Mouse (Mus musculus) cortical plate, adult 2 months (tissue): ENCODE data around the gene Adamts3. TPM values are rescaled to one million over a fixed set of nuclear protein-coding genes. Genes with fewer than 3 reads are reported as not detected.

Experiments used
- H3K27ac ChIP-seq: fragments of 200-500 bp; 2 replicates; pipeline ENCODE4 v1.5.1; 2012; ENCODE audit warnings: low read length, control low read depth, inconsistent platforms; ENCODE audit not compliant: insufficient read depth
- H3K4me1 ChIP-seq: fragments of 200-500 bp; 2 replicates; pipeline ENCODE4 v1.6.1; 2011; ENCODE audit warnings: low read length; ENCODE audit not compliant: control insufficient read depth, insufficient read depth
- H3K4me3 ChIP-seq: fragments of 200-500 bp; 2 replicates; pipeline ENCODE4 v1.5.1; 2011; ENCODE audit warnings: mild to moderate bottlenecking, low read length, control low read depth; ENCODE audit not compliant: insufficient read depth
- CTCF ChIP-seq: fragments of 200-500 bp; IDR thresholded peaks from 2 replicates; pipeline ENCODE4 v1.5.1; 2011; ENCODE audit warnings: mild to moderate bottlenecking, control low read depth, low read length; ENCODE audit not compliant: insufficient read depth; ENCODE audit errors: extremely low read depth
- POLR2A ChIP-seq: fragments of 200-500 bp; IDR thresholded peaks from 2 replicates; pipeline ENCODE4 v1.6.1; 2011; ENCODE audit warnings: mild to moderate bottlenecking, low read length, control low read depth; ENCODE audit not compliant: insufficient read depth; ENCODE audit errors: extremely low read depth
- polyA plus RNA-seq: library from polyadenylated mRNA; depleted of rRNA; stranded (reverse); fragments of >200 nt; gene quantifications from 2 replicates; pipeline ENCODE4 v1.2.3, GENCODE M21; 2012

Gene Adamts3
- polyA plus RNA-seq, 1 experiment = 8.7 TPM

- Histone ChIP-seq H3K4me1 (no peaks in the 10 kb centered on the region), H3K4me3 (no peak overlapping the region), H3K27ac (no peak overlapping the region)
- no peak for TF ChIP-seq CTCF
- TF ChIP-seq POLR2A = no peak
These were observed 112.3 kb downstream of the Adamts3 start for GRCm38 (mm10) chr5:89770655-89771355.

GRCm38 (mm10) chr5:89763189-89764187 is 119.6 kb downstream of the Adamts3 start:
- Histone ChIP-seq H3K4me3 (no peak overlapping the region), H3K4me1 (no peaks in the 10 kb centered on the region), H3K27ac (no peak overlapping the region)
- TF ChIP-seq POLR2A = no peak
- TF ChIP-seq CTCF = no peak

DNA sequence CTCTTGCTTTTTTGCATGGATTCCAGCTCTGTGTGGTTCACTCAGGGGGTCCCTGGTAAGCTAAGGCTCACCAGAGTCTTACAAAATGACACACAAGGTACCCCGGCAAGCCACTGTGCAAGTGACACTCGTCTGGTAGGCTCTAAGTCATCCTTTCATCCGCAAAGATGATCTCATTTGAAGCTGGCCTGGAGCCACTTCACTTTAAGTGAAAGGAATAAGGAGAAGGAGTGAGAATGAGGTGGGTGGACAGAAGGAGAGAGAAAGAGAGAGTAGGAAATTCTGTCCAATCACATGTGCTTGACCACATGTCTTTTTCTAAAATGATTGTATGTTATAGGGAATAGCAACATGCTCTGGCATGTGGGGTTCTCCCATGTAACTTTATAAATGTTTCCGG is 122.8 kb downstream of the Adamts3 start:
- Histone ChIP-seq H3K4me1 (no peaks in the 10 kb centered on the region), H3K4me3 (no peak overlapping the region), H3K27ac (no peak overlapping the region)
- TF ChIP-seq CTCF (no peak), POLR2A (no peak)

DNA sequence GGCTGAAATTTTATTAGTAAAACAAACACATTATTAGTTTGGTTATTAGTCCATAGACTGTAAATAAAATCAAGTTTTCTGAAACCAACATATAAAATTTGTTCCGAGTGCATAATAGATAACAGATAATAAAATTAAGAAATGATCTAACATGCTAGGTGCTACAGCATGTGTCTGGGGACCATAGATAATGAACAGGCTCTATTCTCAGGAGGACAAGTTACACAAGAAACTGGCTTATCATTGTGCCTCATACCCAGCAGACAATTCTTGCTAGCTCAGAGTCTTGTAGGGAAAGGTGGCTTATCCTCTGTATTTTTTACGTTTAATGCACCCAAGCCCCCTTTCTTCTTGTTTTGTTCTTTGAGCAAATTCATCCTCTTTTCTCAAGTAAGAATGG is 131.3 kb downstream of the Adamts3 start:
- H3K4me3 ChIP-seq = no peak overlapping the region

DNA sequence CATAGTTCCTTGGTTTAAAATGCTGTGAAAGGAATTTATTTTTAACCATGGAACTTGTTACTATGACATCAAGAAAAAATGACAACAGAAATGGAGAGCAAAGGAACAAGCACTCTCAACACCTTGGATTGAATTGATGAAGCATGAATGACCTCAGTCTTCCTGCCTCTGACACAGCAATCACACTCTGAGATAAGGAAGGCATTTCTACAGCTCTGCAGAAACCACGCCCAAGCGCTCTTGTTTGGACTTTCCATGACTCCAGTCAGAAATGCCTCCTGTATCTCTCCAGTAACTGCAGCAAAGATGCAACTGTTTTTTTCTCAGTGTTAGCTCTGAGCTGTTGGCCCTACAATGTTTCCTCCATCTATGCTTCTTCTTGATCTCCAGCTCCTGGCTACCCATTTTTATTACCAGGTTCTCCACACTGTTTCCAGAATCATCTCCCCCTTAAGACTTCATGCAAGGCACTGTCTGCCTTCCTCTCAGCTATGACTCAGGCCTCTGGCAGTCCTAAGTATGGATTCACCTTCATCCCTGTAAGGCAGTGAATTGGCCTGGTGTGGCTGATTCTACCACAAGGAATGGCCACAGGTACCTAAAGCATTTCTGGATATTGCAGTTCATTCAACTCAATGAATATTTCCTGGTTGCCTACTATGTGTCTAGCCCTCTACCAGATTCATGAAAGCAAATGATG is 134.8 kb downstream of the Adamts3 start:
- Histone ChIP-seq H3K27ac (no peak overlapping the region), H3K4me1 (peaks cover 1% of the 10 kb centered on the region; the same call in 1 of the 2 replicates), H3K4me3 (no peak overlapping the region)
- no peak for TF ChIP-seq CTCF
- TF ChIP-seq POLR2A = no peak

More for the DNA sequence above, 131.3 kb downstream of the Adamts3 start:
- Histone ChIP-seq H3K27ac (no peak overlapping the region), H3K4me1 (peaks cover 1% of the 10 kb centered on the region; the same call in 1 of the 2 replicates)
- no peak for TF ChIP-seq POLR2A
- no peak for TF ChIP-seq CTCF

DNA sequence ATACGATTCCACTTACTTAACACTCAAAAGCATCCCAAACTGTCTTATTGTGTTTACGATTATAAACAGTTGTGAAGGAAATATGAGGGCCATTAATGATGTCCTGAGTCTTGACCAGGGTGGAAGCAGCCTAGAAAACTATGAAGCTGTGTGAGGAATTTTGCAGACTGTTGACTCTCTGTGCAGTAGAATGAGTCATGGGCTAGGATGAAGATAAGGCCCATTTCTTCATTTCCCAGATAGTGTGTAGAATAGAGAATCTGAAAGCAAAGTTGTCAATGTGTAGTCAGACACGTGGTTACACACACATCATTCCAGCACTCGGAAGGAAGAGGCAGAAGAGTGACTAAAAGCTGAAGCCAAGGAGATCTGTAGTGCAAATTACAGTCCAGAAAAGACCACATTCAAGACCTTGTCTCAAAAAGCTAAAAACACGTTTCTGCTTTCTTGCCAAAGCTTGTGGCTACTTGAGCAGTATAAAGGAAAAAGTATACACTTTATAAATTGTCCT is 135.9 kb downstream of the Adamts3 start:
- H3K4me1 ChIP-seq = peaks cover 1% of the 10 kb centered on the region; the same call in 1 of the 2 replicates
- TF ChIP-seq POLR2A (no peak), CTCF (no peak)
- H3K4me3 ChIP-seq = no peak overlapping the region
- H3K27ac ChIP-seq = no peak overlapping the region

- Histone ChIP-seq H3K4me1 (peaks cover 1% of the 10 kb centered on the region; the same call in 1 of the 2 replicates), H3K4me3 (no peak overlapping the region), H3K27ac (no peak overlapping the region)
- TF ChIP-seq POLR2A (no peak), CTCF (no peak)
These were observed 138.0 kb downstream of the Adamts3 start for GRCm38 (mm10) chr5:89745112-89745511.

- Histone ChIP-seq H3K27ac (no peak overlapping the region), H3K4me1 (no peaks in the 10 kb centered on the region), H3K4me3 (no peak overlapping the region)
- TF ChIP-seq POLR2A (no peak), CTCF (no peak)
These were observed 148.4 kb downstream of the Adamts3 start for GRCm38 (mm10) chr5:89734759-89735158.

DNA sequence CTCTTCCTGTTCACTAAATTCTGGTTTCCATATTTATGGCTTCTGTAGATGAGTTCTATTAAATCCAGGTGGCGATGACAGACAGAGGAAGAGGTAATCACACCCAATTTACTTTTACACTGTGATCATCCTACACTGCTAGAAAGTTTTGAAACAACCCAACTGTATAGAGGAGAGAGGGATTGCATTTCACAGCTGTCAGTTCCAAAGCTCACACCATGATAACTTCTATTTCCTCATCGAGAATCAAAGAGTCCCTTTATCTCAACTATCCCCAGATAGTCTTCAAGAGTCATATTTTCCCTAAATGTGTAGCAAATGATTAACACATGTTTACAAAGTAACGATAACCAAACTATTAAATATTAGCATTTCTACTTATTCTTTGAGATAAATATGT is 152.7 kb downstream of the Adamts3 start:
- no peak overlapping the region for H3K4me3 ChIP-seq
- TF ChIP-seq POLR2A = no peak
- no peak for TF ChIP-seq CTCF
- H3K4me1 ChIP-seq = no peaks in the 10 kb centered on the region; the same call in 1 of the 2 replicates
- no peak overlapping the region for H3K27ac ChIP-seq
